Mouse (Mus musculus) thymus, postnatal 25 days (tissue): ENCODE data around the gene Bcl2l11.
"Not testable (repeated sequence)": the region's sequence is repeated elsewhere in the genome, so short reads cannot be mapped to it uniquely, and the experiment has no call there.

Experiments
- DNase-seq: peaks from one replicate; pipeline ENCODE4 v3.0.0; 2022

Gene Bcl2l11

GRCm38 (mm10) chr2:128125635-128126470 is at the start of gene Bcl2l11:
TSS of gene Bcl2l11 (plus strand) at chr2:128126038.
- peak; percentile 98 for DNase-seq

GRCm38 (mm10) chr2:128076936-128077335 is 48.9 kb upstream of the Bcl2l11 start:
- DNase-seq: no peak

GRCm38 (mm10) chr2:128078859-128079258 is 47.0 kb upstream of the Bcl2l11 start:
- peak; percentile 67 for DNase-seq

GRCm38 (mm10) chr2:128079316-128079715 is 46.5 kb upstream of the Bcl2l11 start:
- DNase-seq: no peak

GRCm38 (mm10) chr2:128083844-128084243 is 42.0 kb upstream of the Bcl2l11 start:
- DNase-seq: no peak

GRCm38 (mm10) chr2:128084607-128085006 is 41.2 kb upstream of the Bcl2l11 start:
- DNase-seq: no peak

GRCm38 (mm10) chr2:128085481-128085880 is 40.4 kb upstream of the Bcl2l11 start:
- no peak for DNase-seq

GRCm38 (mm10) chr2:128086301-128086886 is 39.4 kb upstream of the Bcl2l11 start:
- DNase-seq: no peak

GRCm38 (mm10) chr2:128086996-128087526 is 38.8 kb upstream of the Bcl2l11 start:
- DNase-seq: no peak

- no peak for DNase-seq
These were observed 37.9 kb upstream of the Bcl2l11 start for GRCm38 (mm10) chr2:128087798-128088545.

- DNase-seq: no peak
These were observed 35.5 kb upstream of the Bcl2l11 start for GRCm38 (mm10) chr2:128090283-128090885.

- DNase-seq: peak; percentile 46
These were observed 34.1 kb upstream of the Bcl2l11 start for GRCm38 (mm10) chr2:128091431-128092369.

- no peak for DNase-seq
These were observed 33.4 kb upstream of the Bcl2l11 start for GRCm38 (mm10) chr2:128092451-128092850.

GRCm38 (mm10) chr2:128094196-128094595 is 31.6 kb upstream of the Bcl2l11 start:
- DNase-seq: no peak

- no peak for DNase-seq
These were observed 31.2 kb upstream of the Bcl2l11 start for GRCm38 (mm10) chr2:128094602-128095001.

- no peak for DNase-seq
These were observed 30.6 kb upstream of the Bcl2l11 start for GRCm38 (mm10) chr2:128095270-128095669.

GRCm38 (mm10) chr2:128096070-128096469 is 29.8 kb upstream of the Bcl2l11 start:
- DNase-seq: no peak

GRCm38 (mm10) chr2:128098118-128098517 is 27.7 kb upstream of the Bcl2l11 start:
- not testable (repeated sequence) for DNase-seq

GRCm38 (mm10) chr2:128102086-128102485 is 23.8 kb upstream of the Bcl2l11 start:
- DNase-seq: no peak

GRCm38 (mm10) chr2:128104815-128105214 is 21.0 kb upstream of the Bcl2l11 start:
- DNase-seq: no peak

- DNase-seq: no peak
These were observed 20.2 kb upstream of the Bcl2l11 start for GRCm38 (mm10) chr2:128105651-128106050.

- DNase-seq: no peak
These were observed 14.3 kb upstream of the Bcl2l11 start for GRCm38 (mm10) chr2:128111537-128111936.
